Mouse (Mus musculus) retina, embryonic 14.5 days (tissue): ENCODE data around the gene Fam240b.
A peak's percentile ranks its signal among the peaks of the same experiment; 100 is the strongest.
"Not testable (repeated sequence)": the region's sequence is repeated elsewhere in the genome, so short reads cannot be mapped to it uniquely, and the experiment has no call there.

Experiments used
- DNase-seq: peaks from one replicate; pipeline ENCODE4 v3.0.0-alpha.2; 2015; ENCODE audit warnings: low spot score

Gene Fam240b

DNA sequence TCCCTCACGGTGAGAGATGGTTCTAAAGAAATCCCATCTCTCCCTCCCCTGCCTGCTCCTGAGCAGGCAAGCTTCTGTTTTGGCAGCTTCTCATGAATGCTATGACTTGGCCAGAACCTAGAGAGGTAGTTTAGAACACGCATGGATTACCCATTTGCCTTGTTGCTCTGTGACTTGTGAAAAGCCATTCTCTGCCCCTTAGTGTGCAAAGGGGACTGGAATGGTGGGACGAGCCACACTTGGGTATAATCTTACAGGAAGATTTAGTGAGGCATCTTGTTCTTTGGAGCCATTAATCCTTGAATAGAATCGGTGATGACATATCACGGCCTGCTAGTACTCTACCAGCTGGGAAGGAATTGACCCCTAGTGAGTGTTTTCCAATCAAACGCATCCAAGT, at the start of gene Fam240b:
Gene Fam240b (minus strand): TSS at position 101 of the 400 bp plus-strand sequence.
- peak; percentile 36 for DNase-seq

DNA sequence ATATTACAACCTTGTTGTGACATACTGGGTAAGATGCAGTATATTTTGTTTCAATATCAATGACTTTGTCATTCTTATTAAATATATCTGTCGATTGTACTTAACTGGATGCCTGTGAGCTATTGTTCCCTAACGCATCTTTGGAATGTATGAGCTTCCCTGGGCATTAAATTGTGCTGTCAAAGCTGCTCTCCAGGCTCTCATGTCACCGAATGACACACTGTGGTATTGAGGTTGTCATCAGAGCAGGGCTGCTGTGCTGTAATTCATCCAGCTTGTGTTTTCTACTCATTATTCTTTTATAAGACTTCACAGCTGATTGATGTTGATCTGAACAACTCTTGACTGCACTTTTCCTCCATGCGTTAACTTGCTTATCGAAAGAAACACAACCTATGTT, 32.5 kb upstream of the Fam240b start:
- peak; percentile 10 for DNase-seq

- no peak for DNase-seq
These were observed 29.1 kb upstream of the Fam240b start for GRCm38 (mm10) chr13:64526515-64527285.

DNA sequence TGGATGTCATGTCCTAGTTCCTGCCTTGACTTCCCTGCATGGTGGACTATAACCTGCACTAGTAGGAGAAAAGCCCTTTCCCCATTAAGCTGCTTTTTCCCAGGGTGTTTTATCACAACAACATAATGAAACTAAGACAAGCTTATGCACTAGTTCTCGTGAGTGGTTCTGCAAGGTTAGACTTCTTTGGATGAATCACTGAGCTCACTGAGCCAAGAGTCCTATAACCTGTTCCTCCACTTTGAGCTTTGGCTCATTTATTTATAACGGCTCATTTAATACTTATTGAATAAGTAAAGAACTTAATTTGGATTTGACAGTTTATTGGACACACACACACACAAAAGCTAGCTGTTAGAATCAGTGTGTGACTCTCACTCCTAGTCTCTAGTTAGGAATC, 16.7 kb upstream of the Fam240b start:
- DNase-seq: no peak

GRCm38 (mm10) chr13:64511616-64512015, 14.0 kb upstream of the Fam240b start:
- DNase-seq: no peak

GRCm38 (mm10) chr13:64507361-64507760, 9.8 kb upstream of the Fam240b start:
- DNase-seq: no peak

- no peak for DNase-seq
These were observed 5.2 kb upstream of the Fam240b start for GRCm38 (mm10) chr13:64502833-64503232.

DNA sequence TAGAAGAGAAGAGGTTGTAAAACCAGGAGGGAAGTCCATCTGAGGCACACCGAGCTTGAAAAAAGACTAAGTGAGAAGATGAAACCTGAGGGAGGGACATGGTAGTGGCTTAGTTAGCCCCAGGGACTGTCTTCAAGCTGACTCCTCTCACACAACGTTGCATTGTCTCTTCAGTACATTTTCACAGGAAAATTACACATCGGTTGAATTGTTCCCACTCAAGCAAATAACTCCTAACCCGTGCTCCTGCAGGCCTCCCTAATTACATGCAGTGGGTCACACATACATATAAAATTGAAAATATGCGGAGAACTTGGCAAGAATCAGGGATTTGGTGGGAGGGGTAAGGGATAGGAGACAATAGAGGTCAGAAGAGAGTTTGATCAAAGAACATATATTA, 4.0 kb downstream of the Fam240b start:
- DNase-seq: no peak

DNA sequence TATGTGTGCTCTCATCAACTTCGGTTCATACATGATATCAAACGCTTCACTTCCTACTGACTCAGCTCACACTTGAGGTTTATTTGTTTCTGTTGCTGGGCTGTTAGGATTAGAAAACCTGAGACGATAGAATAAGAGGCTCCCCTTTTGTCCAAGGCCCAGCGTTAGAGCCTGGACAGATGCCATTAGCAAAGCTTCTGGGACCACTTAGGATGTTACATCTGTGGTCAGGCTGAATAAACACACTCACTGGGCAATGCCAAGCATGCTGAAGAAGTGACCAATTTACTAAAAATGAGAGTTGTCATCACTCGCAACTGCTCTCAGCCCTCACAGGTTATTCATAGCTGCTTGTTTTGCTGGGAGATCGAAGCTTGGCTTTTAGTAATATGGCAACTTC, 7.7 kb downstream of the Fam240b start:
- DNase-seq: no peak

DNA sequence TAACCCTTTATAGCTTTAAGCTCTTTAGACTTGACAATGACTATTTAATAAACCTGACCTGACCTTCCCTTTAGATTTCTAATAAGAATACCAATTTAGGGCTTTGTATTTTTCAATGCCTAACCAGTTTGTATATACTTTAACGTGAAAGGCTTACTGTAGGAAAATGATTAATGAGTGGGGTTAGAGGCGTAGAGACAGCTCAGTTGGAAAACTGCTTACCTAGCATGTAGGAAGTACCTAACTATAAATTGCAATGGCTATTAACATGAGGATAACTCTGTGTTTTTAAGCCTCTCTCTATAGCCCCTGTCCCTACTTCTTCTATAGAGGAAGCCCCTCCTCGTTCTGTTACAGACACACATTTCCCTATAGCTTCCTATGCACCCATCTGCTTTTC, 17.6 kb downstream of the Fam240b start:
- no peak for DNase-seq

DNA sequence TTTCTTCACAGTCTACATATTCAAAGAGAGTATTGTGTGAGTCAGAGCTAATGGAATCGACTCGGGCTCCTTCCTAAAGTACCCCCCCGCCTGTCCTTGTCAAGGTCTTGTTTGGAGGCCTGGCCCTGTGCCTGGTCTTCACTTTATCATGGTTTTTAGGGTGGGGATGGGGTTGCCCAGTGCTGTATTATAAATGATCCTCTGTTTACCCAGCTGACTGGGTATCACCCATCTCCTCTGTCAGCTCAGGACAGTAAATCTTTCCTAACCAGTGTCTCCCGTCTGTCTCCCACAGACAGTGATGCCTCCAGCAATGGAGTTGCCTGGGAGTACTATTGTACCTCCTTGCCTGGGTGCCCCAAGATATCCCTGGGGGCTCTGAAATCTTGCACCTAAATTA, 19.6 kb downstream of the Fam240b start:
- no peak for DNase-seq

DNA sequence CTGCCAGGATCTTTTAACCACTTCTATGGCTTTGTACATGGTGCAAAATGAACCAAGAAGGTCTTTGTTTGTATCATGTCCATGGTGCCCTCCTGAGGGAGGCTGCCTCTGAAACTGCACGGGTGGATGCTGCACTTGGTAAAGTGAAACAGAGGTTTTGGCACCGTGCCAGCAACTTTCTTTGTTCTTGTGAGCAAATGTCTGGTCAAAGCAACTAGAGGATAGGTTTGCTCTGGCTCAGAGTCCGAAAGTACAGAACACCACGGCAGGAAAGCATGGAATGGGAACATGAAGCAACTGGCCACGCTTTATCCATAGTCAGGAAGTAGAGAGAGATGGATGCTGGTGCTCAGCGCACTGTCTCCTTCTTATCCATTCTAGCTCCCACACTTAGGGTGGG, 29.7 kb downstream of the Fam240b start:
- no peak for DNase-seq

GRCm38 (mm10) chr13:64465166-64465565, 32.4 kb downstream of the Fam240b start:
- peak; percentile 25 for DNase-seq

DNA sequence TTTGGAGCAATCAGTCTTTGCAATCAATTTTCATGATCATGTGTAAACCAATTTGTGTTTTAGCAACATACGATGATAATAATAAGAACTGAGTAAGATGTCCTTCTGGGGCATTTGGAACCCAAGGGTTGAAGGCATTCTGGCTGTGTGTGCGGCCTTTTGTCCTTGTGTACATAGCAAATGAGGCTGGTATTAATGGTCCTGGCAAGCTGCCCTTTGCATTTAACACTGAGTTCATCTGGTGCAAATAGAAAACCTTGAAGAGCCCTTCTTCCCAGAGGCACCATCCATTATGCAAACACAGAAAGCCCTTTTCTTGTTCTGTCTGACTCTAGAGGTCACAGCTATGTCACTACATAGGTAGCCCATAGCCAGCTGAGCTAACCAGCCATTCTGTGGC, 35.0 kb downstream of the Fam240b start:
- no peak for DNase-seq

DNA sequence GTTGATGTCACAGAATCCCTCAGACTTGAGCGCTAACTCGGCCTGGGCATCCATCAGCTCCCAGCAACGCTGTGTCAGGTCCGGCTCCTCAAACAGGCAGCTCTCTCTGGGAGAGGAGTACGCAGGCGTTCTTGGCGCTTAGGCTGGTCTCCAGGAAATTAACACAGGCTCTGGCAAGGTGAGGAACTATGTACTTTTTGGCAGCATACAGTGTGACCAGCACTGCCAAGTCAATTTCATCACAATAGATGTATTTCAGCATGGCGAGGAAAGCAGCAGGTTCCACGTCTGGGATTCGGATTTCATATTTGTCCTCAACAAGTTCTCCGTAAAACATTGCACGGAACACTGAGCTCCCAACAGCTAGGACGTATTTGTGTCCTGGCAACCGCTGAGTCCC, 39.4 kb downstream of the Fam240b start:
- no peak for DNase-seq

GRCm38 (mm10) chr13:64457225-64457978, 40.2 kb downstream of the Fam240b start:
- DNase-seq: not testable (repeated sequence)

DNA sequence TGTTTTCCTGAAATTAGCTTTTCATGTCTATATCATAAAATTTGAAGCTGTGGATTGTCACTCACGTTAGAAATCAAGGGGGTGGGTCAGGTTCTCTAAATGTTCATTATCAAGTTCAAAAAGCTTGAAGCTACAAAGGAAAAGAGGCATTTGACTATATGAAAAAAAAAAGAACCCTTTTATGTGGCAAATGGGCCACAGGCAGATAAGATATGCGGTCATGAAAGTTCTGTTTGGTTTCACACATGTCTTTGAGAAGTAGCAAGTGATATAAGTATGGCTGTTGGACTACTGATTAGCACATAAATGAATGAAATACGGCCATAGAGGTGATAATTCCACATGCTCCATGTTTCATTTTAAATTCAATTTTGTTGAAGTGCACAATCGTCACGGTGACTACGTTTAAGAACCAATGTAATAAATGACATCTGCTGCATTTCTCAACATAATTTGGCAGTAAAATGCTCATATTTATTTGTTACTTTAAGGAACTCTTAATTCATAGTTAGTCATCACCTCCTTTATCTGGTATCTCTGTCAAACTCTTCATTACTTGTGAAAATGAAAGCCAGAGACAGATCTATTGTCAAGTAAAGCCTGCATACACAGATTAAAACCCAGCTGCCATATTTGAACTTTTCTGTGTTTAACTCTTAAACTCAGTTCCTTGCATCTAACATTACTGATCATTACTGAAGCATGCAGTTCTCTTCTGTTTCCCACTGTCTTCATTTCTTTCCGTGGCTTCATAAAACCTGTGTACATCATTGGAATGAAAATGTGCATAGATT, 47.4 kb downstream of the Fam240b start:
- no peak for DNase-seq

DNA sequence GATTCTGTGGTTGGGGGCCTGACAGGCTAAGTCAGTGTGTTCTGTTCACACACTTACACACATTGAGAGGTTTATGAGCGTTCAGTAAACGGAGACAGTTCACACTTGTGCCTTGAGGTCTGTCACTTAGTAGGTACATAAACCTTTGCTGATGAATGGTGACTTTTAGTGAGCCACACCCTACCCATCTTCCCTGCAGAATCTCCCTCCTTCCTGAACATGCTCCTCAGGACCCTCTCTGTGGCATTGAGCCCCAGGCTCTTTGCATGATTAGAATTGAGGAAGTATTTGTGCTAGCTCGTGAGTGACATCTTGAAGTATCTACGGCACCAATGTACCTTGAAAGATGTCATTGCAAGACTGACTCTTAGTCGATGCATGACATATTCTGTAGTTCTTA, 48.9 kb downstream of the Fam240b start:
- DNase-seq: no peak

DNA sequence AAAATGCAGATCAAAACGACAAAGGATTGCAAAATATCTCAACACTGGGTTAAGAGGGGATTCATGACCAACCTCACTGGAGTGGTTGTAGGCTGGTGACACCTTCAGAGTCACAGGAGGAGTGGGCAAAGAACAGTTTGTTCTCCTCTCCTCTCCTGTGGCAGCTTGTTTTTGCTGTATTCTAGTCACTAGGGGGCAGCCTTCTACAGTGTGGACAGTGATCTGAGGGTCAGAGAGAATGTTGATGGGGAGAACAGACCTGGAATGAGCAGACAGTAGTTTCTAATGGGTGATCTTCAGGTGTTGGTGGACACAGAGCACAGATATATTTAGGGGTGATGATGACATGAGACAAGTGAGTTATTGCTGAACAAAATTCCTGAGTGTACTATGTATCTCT, 49.6 kb downstream of the Fam240b start:
- peak; percentile 61 for DNase-seq

DNA sequence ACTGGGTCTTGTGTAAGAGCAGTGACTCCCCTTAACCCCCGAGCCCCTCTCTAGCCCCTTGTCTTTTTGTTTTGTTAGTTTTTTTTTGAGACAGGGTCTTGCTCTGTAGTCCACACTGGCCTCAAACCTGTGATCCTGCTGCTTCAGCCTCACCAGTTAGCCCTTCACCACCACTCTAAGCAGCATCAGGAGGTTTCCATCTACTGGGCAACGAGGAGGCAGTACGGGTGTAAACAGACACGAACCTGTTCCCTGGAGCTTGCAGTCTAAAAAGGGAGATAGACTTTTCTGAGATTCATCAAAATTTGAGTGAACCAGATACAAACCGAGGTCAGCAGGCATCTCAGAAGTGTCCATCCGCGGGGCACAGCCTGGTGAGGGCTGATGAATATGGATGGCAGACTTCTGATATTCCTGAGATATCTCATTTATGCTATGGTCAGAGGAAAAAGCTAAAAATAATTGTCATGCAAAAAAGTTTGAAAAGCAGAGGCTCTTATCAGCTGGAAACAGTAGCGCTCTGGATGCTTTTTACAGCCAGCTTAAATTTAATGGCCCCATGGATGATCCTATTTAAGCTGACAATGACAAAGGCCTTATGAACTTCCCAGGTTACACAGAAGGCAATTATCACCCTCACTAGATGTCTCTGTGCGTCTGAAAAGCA, 52.2 kb downstream of the Fam240b start:
- no peak for DNase-seq

DNA sequence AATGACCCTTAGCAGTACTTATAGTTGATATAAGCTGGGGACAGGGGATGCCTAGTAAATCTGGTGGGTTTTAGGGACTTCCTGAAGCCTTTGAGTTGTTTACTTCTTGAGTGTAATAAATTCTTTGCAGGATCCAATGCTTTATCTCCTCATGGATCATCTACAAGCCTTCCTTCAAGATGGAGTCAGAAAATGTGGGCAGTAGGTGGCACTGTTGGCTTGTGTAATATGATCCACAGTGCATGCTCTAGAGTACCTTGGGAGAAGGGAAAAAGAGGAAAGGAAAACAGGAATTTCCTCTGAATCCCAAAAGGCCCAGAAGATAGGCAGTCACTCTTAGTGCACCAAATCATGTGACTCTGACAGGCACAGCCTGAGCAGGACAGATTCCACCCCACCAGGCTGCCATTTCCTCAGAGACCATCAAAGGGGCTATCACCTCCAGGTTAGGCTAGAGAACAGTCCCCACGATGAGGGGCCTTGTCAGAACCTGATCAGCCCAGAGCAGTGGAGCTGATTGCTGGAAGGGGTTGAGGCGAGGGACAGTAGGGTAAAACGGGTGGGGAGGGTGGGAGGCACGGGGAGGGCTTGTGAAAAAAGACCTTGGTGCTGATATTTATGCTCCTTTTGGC, 54.2 kb downstream of the Fam240b start:
- peak; percentile 61 for DNase-seq

- DNase-seq: no peak
These were observed 57.0 kb downstream of the Fam240b start for GRCm38 (mm10) chr13:64440592-64440991.
